Mouse (Mus musculus) heart, embryonic 12.5 days (tissue): ENCODE results near the gene Col4a1. TPM values are rescaled to one million over a fixed set of nuclear protein-coding genes. Genes with fewer than 3 reads are reported as not detected.
A peak's percentile ranks its signal among the peaks of the same experiment; 100 is the strongest.

Experiments used
- ATAC-seq: fragments of 200-750 bp; cut with Nextera tagmentation; 2 replicates; pipeline ENCODE4 v1.8.0; 2017; ENCODE audit warnings: moderate TSS enrichment, moderate library complexity; ENCODE audit not compliant: insufficient number of reproducible peaks, low FRiP score
- H3K27ac ChIP-seq: fragments of 300-500 bp; sonication (generic); 2 replicates; pipeline ENCODE4 v1.5.1; 2016; ENCODE audit warnings: mild to moderate bottlenecking, moderate library complexity; ENCODE audit not compliant: poor library complexity, severe bottlenecking
- H3K27me3 ChIP-seq: fragments of 300-500 bp; sonication (generic); replicated peaks from 2 replicates; pipeline ENCODE4 v1.6.1; 2016; ENCODE audit warnings: mild to moderate bottlenecking, moderate library complexity
- H3K36me3 ChIP-seq: fragments of 300-500 bp; sonication (generic); 2 replicates; pipeline ENCODE4 v1.6.1; 2016; ENCODE audit warnings: mild to moderate bottlenecking, moderate library complexity
- H3K4me1 ChIP-seq: fragments of 300-500 bp; sonication (generic); replicated peaks from 2 replicates; pipeline ENCODE4 v1.6.1; 2016; ENCODE audit warnings: mild to moderate bottlenecking
- H3K4me2 ChIP-seq: fragments of 300-500 bp; sonication (generic); 2 replicates; pipeline ENCODE4 v1.6.1; 2016; ENCODE audit warnings: mild to moderate bottlenecking, moderate library complexity
- H3K4me3 ChIP-seq: fragments of 300-500 bp; sonication (generic); 2 replicates; pipeline ENCODE4 v1.5.1; 2016; ENCODE audit warnings: mild to moderate bottlenecking
- H3K9ac ChIP-seq: fragments of 300-500 bp; sonication (generic); 2 replicates; pipeline ENCODE4 v1.6.1; 2016; ENCODE audit warnings: mild to moderate bottlenecking, moderate library complexity
- H3K9me3 ChIP-seq: fragments of 300-500 bp; sonication (generic); replicated peaks from 2 replicates; pipeline ENCODE4 v1.6.1; 2016; ENCODE audit warnings: mild to moderate bottlenecking, moderate library complexity
- WGBS: fragments of 180-500 bp; shearing (Covaris S2); methylation state at CpG from one replicate; pipeline ENCODE4 v1.1.7; 2016; 5-methylcytosine and 5-hydroxymethylcytosine counted together
- polyA plus RNA-seq: library from polyadenylated mRNA; unstranded; fragments of >200 nt; fragmentation: Nextera tagmentation; extraction: Ambion mirVana; gene quantifications from 2 replicates; pipeline ENCODE4 v1.2.1, GENCODE M21; 2016

Gene Col4a1
- polyA plus RNA-seq, 1 experiment from 2014 or later = 240 TPM

- H3K27ac ChIP-seq = peak overlapping the region; percentile 61
- H3K4me3 ChIP-seq = no peak overlapping the region
- no peak overlapping the region for H3K4me2 ChIP-seq
- 0 out of 2 replicates have a peak overlapping the region, but pooled peaks have one; percentile 16 for H3K9ac ChIP-seq
- no peaks in the 10 kb centered on the region for H3K9me3 ChIP-seq
- H3K27me3 ChIP-seq = no peaks in the 10 kb centered on the region
- peaks cover 62% of the 10 kb centered on the region for H3K4me1 ChIP-seq
- no peaks in the 10 kb centered on the region for H3K36me3 ChIP-seq
- ATAC-seq = no peak
- WGBS = 53% methylated on average over 12 of the region's 12 CpGs
Observed at GRCm38 (mm10) chr8:11298531-11299316, 13.9 kb downstream of the Col4a1 start.

- peak; percentile 60; the same call in 1 of the 2 replicates for ATAC-seq
- H3K4me1 ChIP-seq = peaks cover 63% of the 10 kb centered on the region
- peak overlapping the region; percentile 61 for H3K27ac ChIP-seq
- peaks cover 5% of the 10 kb centered on the region; the same call in 1 of the 2 replicates for H3K36me3 ChIP-seq
- H3K9ac ChIP-seq = no peak overlapping the region
- WGBS = 56% methylated on average over 8 of the region's 8 CpGs
- no peaks in the 10 kb centered on the region for H3K9me3 ChIP-seq
- no peak overlapping the region for H3K4me2 ChIP-seq
- H3K4me3 ChIP-seq = no peak overlapping the region
- no peaks in the 10 kb centered on the region for H3K27me3 ChIP-seq
Observed at GRCm38 (mm10) chr8:11297141-11297838, 15.3 kb downstream of the Col4a1 start.

- Histone ChIP-seq H3K4me2 (no peak overlapping the region), H3K9ac (no peak overlapping the region), H3K36me3 (peaks cover 5% of the 10 kb centered on the region; the same call in 1 of the 2 replicates), H3K27me3 (no peaks in the 10 kb centered on the region), H3K27ac (no peak overlapping the region), H3K4me3 (no peak overlapping the region), H3K9me3 (no peaks in the 10 kb centered on the region), H3K4me1 (peaks cover 63% of the 10 kb centered on the region)
- 84% methylated on average over 10 of the region's 10 CpGs for WGBS
- ATAC-seq = no peak
Observed at GRCm38 (mm10) chr8:11296282-11296943, 16.2 kb downstream of the Col4a1 start.

GRCm38 (mm10) chr8:11292611-11293010, 20.0 kb downstream of the Col4a1 start:
- no peaks in the 10 kb centered on the region for H3K27me3 ChIP-seq
- H3K9ac ChIP-seq = no peak overlapping the region
- no peak overlapping the region for H3K27ac ChIP-seq
- no peak overlapping the region for H3K4me3 ChIP-seq
- H3K4me1 ChIP-seq = peaks cover 57% of the 10 kb centered on the region
- H3K9me3 ChIP-seq = no peaks in the 10 kb centered on the region
- ATAC-seq = no peak
- peaks cover 5% of the 10 kb centered on the region; the same call in 1 of the 2 replicates for H3K36me3 ChIP-seq
- no peak overlapping the region for H3K4me2 ChIP-seq
- WGBS = 41% methylated on average over 3 of the region's 3 CpGs

GRCm38 (mm10) chr8:11290533-11290932, 22.1 kb downstream of the Col4a1 start:
- 7% methylated on average over 1 of the region's 1 CpGs for WGBS
- Histone ChIP-seq H3K27me3 (no peaks in the 10 kb centered on the region), H3K27ac (no peak overlapping the region), H3K4me2 (no peak overlapping the region), H3K4me3 (no peak overlapping the region), H3K9ac (no peak overlapping the region), H3K9me3 (no peaks in the 10 kb centered on the region), H3K36me3 (peaks cover 5% of the 10 kb centered on the region; the same call in 1 of the 2 replicates), H3K4me1 (peaks cover 41% of the 10 kb centered on the region)
- ATAC-seq = no peak

GRCm38 (mm10) chr8:11288286-11288685, 24.3 kb downstream of the Col4a1 start:
- Histone ChIP-seq H3K4me3 (no peak overlapping the region), H3K27ac (no peak overlapping the region), H3K9me3 (no peaks in the 10 kb centered on the region), H3K4me2 (no peak overlapping the region), H3K9ac (no peak overlapping the region), H3K27me3 (no peaks in the 10 kb centered on the region), H3K4me1 (peaks cover 49% of the 10 kb centered on the region), H3K36me3 (peaks cover 5% of the 10 kb centered on the region; the same call in 1 of the 2 replicates)
- WGBS = 58% methylated on average over 6 of the region's 6 CpGs
- ATAC-seq = no peak

- Histone ChIP-seq H3K4me3 (no peak overlapping the region), H3K27me3 (no peaks in the 10 kb centered on the region), H3K36me3 (0 out of 2 replicates have a peak, but pooled peaks cover 1% of the 10 kb centered on the region), H3K4me2 (no peak overlapping the region), H3K9ac (no peak overlapping the region), H3K4me1 (peaks cover 60% of the 10 kb centered on the region), H3K9me3 (no peaks in the 10 kb centered on the region), H3K27ac (no peak overlapping the region)
- no peak for ATAC-seq
- 74% methylated on average over 3 of the region's 3 CpGs for WGBS
Observed at GRCm38 (mm10) chr8:11287139-11287538, 25.5 kb downstream of the Col4a1 start.

- H3K27ac ChIP-seq = no peak overlapping the region
- H3K9me3 ChIP-seq = no peaks in the 10 kb centered on the region
- H3K27me3 ChIP-seq = no peaks in the 10 kb centered on the region
- no peak overlapping the region for H3K9ac ChIP-seq
- ATAC-seq = no peak
- 0 out of 2 replicates have a peak, but pooled peaks cover 8% of the 10 kb centered on the region for H3K36me3 ChIP-seq
- no peak overlapping the region for H3K4me3 ChIP-seq
- no peak overlapping the region for H3K4me2 ChIP-seq
- WGBS = 67% methylated on average over 4 of the region's 4 CpGs
- H3K4me1 ChIP-seq = peaks cover 62% of the 10 kb centered on the region
Observed at GRCm38 (mm10) chr8:11285437-11285836, 27.2 kb downstream of the Col4a1 start.

GRCm38 (mm10) chr8:11283217-11283616, 29.4 kb downstream of the Col4a1 start:
- Histone ChIP-seq H3K9me3 (no peaks in the 10 kb centered on the region), H3K27me3 (no peaks in the 10 kb centered on the region), H3K4me1 (peaks cover 71% of the 10 kb centered on the region), H3K36me3 (0 out of 2 replicates have a peak, but pooled peaks cover 8% of the 10 kb centered on the region), H3K4me2 (no peak overlapping the region), H3K27ac (peak overlapping the region; percentile 68; the same call in 1 of the 2 replicates), H3K9ac (peak overlapping the region; percentile 40), H3K4me3 (no peak overlapping the region)
- ATAC-seq = no peak
- WGBS = 53% methylated on average over 10 of the region's 10 CpGs

GRCm38 (mm10) chr8:11282696-11283095, 29.9 kb downstream of the Col4a1 start:
- Histone ChIP-seq H3K4me1 (peaks cover 72% of the 10 kb centered on the region), H3K9ac (no peak overlapping the region), H3K4me3 (no peak overlapping the region), H3K9me3 (no peaks in the 10 kb centered on the region), H3K4me2 (no peak overlapping the region), H3K27ac (no peak overlapping the region), H3K27me3 (no peaks in the 10 kb centered on the region), H3K36me3 (0 out of 2 replicates have a peak, but pooled peaks cover 8% of the 10 kb centered on the region)
- 79% methylated on average over 7 of the region's 7 CpGs for WGBS
- ATAC-seq = no peak

GRCm38 (mm10) chr8:11282139-11282538, 30.5 kb downstream of the Col4a1 start:
- ATAC-seq = no peak
- Histone ChIP-seq H3K4me1 (peaks cover 78% of the 10 kb centered on the region), H3K4me2 (no peak overlapping the region), H3K27ac (0 out of 2 replicates have a peak overlapping the region, but pooled peaks have one; percentile 4), H3K36me3 (0 out of 2 replicates have a peak, but pooled peaks cover 8% of the 10 kb centered on the region), H3K9me3 (no peaks in the 10 kb centered on the region), H3K27me3 (no peaks in the 10 kb centered on the region), H3K9ac (no peak overlapping the region), H3K4me3 (no peak overlapping the region)
- WGBS = 81% methylated on average over 10 of the region's 10 CpGs
